Mouse (Mus musculus) right cerebral cortex, postnatal 36 days (tissue): ENCODE data around the gene Gm47996.
A peak's percentile ranks its signal among the peaks of the same experiment; 100 is the strongest.
"Not testable (repeated sequence)": the region's sequence is repeated elsewhere in the genome, so short reads cannot be mapped to it uniquely, and the experiment has no call there.

Experiments used
- DNase-seq, 2 experiments: peaks; one replicate each; pipeline ENCODE4 v3.0.0; 2022; ENCODE audit warnings: low spot score in 2 of 2, mixed read lengths in 1 of 2

The Gm47996 gene

DNA sequence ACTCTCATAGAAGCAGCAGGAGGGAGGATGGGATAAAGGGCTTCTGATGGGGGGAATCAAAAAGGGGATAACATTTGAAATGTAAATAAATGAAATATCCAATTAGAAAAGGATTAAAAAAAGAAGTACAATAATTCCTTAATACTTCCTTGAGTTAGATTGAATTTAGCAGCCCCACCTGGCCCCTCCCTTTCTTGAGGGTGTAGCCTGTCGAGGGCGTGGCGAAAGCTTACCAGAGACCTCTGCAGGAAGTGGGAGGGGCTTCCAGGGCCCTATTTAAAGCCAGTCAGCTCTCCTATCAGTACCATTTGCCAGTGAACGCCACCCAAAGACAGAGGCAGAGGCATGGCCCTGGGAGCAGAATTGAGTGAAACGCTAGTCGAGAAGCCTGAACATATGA is 6.1 kb upstream of the Gm47996 start, which contains the start of gene 3110040M04Rik:
Gene 3110040M04Rik, plus strand, starts transcription at position 304 of the 400 bp plus-strand sequence.
- DNase-seq: not testable (repeated sequence)

DNA sequence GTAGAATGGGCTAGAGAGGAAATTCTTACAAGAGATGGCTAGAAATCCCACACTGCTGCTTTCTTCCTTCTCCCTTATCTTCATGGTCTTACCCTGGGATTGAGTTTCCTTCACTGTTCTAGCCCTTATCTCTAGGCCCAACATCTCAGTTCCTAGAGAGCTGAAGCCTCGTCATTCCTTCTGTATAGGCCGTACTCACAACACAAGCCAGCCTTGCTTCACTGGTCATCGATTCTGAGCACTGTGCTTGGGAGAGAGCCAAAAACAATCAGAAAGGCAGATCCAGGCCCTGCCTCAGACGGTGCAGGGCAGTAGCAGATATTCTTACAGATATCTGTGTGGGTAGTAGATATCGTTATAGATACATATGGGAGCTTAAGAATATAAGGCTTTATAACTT is 1.4 kb upstream of the Gm47996 start:
- not testable (repeated sequence) for DNase-seq

DNA sequence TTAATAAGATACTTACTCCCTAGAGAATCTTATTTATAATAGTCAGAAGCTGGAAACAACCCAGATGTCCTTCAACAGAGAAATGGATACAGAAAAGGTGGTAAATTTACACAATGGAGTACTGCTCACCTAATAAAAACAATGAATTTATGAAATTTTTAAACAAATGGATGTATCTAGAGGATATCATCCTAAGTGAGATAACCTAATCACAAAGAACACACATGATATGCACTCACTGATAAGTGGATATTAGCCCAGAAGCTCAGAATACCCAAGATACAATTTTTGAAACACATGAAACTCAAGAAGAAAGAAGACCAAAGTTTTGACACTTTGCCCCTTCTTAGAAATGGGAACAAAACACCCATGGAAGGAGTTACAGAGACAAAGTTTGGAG is 987 bp upstream of the Gm47996 start:
- DNase-seq: not testable (repeated sequence)

DNA sequence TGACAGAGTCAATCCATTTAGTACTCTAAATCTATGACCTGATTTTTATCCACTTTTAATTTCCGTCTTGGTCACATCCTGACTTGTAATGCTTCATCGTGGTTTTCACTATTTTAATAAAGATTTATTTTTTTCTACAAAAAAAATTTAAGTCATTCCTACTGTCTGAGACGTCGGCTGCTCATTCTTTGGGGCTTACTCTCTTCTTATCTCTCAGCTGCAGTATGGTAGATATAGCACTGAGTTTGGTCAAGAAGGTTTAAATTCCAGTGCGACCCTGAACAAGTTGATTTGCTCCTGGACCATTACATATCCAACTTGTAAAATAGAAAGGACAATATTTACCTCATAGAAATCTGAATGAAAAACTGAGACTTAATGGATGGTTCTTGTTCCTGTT is 1.7 kb downstream of the Gm47996 start:
- DNase-seq: not testable (repeated sequence)

DNA sequence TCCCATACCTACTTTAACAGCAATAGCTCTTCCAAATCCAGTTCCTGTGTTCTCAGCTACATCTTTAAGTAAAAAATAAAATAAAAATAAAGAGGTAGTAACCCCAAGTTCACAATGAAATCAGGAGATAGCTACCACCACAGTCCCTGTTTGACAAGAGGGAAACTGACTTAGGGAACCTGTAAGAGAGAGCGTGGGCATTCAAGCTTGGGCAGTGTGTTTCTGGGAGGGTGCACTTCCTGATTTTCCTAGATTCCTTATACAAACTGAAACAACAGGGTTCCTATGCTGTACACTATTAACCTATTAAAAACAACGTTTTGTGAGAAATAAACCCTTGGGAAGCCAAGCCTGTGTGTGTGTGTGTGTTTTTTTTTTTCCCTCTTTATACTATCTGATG is 4.9 kb downstream of the Gm47996 start:
- no peak for DNase-seq

DNA sequence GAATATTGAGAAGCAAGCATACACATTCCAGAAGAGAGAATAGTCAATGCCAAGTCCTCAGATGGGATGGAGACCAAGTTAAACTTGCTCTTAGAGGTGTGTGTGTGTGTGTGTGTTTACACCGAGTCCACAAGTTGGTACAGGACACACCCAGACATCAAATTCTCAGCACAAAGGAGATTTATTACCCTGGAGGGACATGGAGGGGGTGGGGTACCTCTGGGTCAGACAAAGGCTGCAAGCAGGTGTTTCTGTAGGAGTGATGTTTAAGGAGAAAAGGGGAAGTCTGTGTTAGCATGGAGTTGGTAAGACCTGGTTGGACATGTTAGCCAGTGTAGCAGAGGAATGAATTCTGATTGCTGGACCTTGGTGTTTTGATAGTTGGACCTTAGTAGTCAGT is 6.1 kb downstream of the Gm47996 start:
- no peak for DNase-seq

DNA sequence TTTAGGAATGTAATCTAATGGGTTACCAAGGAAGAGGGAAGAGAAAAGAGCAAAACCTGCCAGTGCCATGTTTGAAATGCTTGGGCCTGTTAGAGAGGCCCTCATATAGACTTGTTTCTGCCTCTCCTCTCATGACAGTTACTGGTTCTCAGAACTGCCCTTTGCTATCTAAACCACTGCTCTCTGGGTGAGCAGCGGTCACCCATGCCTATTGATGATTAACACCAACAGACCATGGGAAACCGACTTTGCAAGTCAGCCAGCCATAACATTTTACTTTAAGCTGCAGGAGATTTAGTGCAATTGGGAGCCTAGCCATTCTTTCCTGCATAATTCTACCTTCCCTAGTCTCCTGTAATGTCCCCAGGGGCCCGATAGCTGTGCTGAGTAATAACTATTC is 6.5 kb downstream of the Gm47996 start:
- DNase-seq: no peak

DNA sequence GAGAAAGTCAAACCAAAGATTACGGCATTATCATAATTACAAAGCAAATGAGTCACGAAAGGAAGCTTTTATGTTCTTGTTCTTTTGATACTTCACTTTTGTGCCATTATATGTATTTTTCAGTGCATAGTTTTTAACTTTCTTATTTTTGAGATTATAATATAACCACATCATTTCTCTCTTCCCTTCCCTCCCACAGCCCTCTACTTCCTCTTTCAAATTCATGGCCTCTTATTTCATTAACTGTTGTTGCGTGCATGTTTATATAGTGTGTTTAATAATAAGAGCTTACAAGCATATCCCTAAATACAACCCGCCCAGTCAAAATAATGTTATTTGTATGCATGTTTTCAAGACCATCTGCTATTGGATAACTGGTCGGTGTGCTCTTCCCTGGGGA is 9.1 kb downstream of the Gm47996 start:
- DNase-seq: no peak

DNA sequence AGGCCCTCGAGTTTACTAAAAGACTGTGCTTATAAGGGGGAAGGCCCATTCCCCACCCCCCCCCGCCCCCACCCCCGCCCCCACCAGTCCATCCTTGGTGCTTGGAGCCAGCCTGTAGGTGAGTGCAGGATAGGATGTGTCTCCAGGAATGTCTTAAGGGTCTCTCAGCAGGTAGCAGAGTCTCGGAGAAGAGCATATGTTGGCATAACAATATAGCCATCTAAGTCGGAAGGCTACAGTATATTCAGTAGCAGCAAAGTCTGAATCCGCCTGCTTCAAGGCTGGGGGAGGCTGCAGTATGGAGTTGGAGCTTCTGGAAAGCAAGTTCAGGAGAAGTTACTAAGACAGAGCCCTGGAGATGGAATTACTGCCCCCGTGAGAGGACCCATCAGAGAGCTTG is 10.2 kb downstream of the Gm47996 start:
- DNase-seq: no peak

DNA sequence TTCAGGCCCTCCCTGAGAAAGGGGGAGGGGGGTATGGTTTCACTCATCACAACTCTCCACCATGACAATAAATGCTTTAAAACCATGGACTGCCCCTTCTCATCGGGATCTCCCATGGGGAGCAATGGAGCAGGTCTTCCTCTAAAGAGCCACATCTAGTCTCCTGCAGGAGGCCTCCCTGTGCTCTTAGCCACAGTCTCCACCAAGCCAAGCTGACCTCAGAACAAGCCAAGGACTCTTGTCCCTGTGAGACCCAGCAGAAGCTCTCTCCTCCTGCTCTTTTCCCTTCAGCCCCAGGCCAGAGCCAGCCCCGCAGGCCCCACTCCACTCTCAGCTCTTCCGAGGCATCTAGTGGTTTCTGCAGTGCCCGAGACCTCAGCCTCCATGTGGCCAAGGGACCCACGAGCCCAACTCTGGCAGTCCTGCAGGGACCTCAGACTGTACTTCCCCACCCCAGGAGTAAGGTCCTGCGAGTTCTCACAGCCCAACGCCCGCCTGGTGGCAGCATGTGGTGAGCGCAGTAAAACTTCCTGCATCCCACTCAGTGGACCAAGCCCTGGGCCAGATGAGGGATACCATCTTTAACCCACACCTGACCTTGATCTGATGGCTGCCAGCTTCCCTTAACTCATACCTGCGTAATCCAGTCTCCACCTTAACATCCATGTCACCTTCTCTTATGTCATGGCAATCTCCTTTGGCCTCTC is 12.8 kb downstream of the Gm47996 start:
- DNase-seq: no peak

DNA sequence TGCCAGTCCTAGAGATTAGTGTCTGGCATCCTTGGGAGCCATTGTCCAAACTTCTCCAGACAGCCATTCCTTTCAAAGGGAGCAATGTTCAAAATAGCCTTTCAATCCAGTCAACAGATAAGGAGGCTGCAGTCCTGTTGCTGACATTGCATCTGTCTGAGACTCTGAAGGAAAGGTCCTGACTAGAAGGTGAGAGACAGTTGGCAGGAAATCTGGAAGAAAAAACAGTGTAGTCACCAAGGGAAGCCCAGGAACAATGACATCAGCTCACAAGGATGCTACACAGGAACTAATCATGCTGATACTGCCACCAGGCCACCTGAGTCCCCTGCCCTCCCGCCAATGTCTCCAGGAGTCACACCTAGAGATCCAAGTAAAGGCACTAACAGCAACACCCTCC is 13.4 kb downstream of the Gm47996 start:
- no peak for DNase-seq

DNA sequence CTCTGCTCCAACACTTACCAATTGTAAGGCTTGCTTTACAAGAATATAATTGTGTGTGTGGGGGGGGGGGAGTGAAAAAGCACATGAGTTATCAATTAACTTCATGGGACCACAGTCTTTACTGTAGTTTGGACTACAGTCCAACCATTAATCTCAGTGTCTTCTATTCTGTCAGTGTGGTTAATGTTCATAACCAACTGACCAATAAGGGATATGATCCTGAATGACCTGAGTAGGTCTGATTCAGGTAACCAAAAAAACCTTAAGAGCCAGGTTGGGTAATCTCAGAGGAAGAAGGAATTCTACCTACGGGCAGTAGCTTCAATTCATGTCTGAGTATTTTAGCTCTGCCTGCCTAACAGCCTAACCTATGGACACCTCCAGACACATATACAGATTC is 14.6 kb downstream of the Gm47996 start:
- no peak for DNase-seq

DNA sequence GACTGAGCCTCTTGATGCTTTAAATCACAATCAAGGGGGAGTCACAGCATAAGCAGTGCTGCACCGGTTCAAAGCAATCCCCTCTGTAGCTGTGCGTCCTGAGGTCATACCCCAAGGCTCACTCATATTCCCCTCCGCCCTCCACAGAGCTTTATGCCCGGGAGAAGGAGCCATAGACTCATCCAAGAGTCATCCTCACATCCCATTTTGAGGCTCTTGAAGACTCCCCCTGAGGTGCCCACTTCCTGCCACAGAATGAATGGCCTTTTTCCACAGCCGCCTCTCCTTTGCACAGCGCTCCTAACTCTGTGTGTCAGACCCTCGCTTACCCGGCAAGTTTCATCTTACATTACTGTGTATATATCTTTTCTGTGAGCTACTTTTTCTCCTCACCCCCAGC is 17.6 kb downstream of the Gm47996 start:
- no peak for DNase-seq

DNA sequence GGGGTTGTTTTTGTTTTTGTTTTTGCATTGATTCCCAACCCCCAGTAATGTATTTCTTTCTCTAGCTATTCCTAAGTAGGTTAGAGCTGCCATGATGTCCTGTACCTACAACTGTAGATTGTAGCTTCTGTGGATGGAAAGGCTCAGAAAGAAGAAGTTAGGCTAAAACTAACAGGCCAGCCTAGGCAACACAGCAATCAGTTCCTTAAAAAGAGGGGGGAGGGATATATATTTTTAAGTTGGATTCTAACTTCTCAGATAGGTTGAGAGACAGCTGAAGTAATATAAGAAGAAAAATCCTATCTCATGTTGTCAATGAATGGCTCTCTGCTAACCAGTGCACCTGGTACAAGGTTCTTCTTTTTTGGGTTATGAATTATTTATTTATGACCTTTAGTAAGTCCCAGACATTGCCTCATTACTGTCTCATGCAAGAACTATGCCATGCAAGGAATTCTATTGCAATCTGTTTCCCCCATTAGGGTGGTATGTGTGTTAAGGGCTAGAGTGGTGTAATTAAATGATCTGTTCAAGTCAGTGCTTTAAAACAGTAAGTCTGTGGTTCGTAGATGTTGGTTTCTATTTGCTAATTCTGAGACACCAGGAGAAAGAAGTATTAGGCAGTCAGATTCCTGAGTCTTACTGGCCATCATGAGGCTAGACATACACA is 18.5 kb downstream of the Gm47996 start:
- DNase-seq: no peak

DNA sequence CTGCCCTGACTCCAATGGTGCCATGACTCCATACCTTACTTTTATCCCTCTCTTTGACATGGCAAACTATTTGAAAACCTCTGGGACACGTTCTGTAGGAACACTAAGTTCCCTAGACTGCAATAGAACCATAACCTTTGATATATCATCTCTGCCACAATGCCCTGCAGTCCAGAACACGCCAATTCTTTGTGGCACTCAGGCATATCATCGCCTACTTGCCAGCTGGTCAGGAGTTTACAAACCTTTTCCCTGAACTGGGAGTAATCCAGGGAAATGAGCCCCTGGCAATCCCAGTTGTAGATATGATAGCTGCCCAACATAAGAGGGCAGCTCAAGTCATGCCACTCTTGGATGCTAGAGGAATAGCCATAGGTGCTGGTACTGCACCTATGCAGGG is 22.4 kb downstream of the Gm47996 start:
- DNase-seq: no peak

DNA sequence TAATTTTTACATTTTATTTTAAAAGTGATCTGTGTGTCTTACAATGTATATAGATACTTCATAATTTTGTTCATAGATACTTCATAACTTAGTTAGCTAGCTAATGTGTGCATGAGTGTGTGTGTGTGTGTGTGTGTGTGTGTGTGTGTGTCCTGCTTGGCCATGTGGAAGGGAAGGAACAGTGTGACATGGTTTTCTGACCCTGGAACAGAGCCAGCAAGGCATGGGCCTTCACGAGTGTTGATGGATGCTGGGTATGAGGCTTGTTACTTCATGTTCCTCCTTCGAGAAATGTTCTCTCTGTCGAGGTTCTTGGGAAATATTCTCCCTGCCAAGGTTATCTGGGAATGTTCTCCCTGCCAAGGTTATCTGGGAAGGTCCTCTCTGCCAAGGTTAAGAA is 23.8 kb downstream of the Gm47996 start:
- DNase-seq: no peak

DNA sequence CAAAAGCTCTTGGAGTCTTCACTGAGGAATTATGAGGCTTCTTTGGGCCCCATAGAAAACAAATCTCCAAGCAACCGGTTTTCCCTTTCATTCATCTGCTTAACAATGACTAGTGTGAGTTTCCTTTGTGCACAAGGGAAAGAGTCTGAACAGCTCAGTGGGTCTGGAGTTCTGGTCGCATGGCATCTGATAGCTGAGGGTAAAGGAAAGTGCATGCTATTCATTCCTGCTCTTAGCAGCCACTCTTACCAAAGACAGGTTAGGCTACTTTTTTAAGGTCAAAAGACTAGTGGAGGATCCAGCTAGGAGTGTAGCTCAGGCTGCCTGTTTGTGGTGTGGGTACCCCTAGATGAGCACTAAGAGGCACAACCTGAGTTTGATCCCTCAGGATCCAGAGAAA is 25.6 kb downstream of the Gm47996 start:
- no peak for DNase-seq

DNA sequence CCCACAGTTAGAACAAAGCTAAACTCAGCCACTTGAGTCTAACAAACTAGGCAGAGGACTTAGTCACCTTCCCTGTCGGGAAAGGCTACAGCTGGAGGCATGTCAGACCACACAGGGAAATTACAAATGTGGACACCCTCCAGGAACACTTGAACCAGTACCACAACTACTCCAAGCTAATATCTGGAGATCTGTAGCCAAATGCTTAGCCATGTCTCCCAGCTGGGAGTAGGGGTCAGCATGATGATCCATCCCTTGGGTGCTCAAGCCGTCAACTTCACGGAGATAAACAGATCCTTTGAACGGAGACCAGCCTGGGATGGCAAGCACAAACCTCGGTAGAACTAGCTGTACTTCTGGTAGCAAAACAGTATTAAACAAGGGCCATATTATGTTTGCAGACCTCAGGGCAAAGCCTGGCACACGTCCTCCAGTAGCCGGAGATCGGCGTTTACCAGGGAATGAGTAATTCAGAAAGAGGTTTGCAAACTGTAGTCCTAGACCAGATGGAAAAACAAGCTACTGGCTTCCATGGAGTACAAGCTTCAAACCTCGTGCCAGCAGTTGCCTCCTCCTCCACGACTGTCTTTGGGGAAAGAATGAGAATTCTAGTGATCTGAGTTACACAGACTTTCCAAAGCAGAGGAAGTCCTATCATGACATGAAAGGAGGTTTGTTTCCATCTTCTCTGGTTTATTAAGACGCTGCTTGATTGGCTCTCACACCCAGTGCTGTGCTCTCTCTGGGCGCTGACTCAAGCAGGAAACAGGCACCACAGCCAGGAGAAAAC is 26.4 kb downstream of the Gm47996 start:
- DNase-seq: peak in 1 of 2 experiments; percentile 6

DNA sequence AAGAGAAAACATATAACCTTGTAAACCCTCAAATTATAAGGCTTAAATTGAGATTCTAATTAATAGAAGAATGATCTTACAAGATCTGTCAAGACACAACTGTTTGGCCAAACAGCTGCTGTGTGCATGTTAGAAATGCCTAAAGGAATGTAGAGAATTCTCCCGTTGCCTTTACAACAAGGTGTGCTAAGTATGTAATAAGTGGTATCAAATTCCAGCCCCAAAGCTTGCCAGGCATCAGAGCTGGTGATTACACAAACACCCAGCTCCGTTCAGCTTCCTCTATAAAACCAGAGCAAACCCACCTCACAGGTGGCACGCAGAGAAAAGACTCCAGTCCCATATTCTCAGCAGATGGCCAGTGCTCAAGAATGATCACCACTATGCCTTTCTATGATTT is 27.8 kb downstream of the Gm47996 start:
- DNase-seq: no peak

DNA sequence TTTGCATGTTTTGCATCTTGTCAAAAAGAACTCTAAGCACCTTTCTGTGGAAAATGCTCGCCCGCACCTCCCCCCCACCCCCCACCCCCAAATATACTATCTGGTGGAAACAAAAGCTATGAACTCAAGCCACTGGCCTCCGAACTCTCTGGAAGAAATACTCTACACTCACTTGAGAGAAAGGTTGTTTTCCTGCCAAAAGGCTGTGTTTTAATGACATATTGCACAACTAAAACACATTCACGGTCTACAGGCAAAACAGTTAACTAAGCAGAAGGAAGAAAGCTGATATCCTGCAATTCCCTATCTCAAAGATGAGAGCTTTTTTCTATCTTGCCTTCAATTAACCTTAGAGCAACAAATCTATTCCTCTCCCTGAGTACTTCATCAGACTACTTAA is 33.4 kb downstream of the Gm47996 start:
- DNase-seq: no peak

DNA sequence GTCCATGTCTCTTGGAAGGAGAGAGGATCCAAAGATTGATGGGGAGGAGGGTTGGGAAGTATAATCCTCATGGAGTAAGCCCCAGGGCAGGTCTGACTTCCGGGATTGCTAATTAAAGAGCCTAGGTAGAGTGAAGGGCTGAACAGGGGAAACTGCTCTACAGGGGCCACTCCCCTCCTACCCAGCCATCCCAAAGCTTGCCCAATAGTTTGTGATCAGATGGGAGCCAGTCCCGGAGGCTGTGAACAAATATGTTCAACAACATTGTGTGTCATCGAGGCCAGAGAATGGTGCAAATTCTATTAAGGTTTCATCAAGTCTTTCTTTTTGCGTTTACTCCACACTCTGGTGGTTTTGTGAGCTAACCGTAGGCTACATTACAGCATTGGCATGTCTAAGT is 34.1 kb downstream of the Gm47996 start:
- DNase-seq: no peak

DNA sequence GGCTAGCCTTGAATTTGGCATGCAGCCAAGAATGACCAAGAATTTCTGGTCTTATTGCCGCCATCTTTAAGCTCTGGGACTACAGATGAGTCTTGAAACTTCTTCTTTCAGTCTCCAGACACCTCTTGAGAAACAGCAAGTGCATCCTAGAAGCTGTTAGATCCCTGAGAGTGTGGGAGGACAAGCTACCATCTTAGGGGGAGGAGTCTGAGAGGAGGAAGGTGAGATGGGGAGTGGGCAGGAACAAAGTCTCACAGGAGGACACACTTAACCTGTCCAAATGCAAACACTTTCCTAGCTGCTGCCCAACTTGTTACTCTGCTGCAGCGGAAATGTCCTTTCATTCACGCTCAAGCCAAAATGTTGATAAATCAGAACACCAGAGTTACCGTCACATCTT is 34.8 kb downstream of the Gm47996 start:
- no peak for DNase-seq

DNA sequence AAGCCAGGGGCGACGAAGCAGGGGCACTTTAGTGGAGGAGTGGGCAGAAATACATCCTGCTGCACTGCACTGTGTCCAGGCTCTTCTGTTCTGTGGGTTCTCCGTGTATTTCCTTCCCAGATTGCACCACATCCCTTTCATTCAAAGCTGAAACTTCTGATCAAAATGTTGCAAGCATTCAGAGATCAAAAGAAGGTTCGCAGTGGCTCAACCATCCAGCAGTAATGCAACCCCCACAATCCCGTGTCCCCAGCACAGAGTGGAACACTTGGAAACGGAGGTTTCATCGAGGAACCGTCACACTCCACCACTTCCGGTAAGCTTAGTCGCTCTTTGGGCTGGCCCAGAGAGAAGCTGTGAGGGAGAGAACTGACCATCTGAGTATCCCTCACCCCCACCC is 35.2 kb downstream of the Gm47996 start:
- no peak for DNase-seq
